Mouse (Mus musculus) frontal cortex, postnatal 10 days (tissue): ENCODE data around the gene Olfr1033.
"Not testable (repeated sequence)": the region's sequence is repeated elsewhere in the genome, so short reads cannot be mapped to it uniquely, and the experiment has no call there.

Experiments
- DNase-seq, 2 experiments: peaks; one replicate each; pipeline ENCODE4 v3.0.0; 2022; ENCODE audit warnings: low spot score in 2 of 2, mixed read lengths in 1 of 2

Olfr1033 gene

DNA sequence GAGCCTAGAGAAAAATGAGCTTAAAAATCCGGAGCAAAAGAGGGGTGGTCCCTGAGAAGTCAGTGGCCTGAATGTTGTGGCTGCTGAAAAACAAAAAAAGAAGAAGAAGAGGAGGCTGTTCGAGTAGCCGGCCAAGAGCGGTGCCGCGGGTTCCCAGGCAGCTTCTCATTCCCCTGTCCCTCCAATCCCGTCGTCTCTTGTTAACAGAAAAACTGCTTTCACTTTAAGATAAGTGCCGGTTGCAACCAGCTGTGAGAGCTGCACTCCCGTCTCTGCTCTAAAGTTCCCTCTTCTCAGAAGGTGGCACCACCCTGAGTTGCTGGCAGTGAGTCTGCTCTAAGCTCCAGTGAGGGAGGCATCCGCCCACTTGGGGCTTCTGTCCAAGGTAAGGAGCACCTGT, at the start of gene Olfr1033:
Gene Olfr1033 (plus strand): TSS at position 228 of the 400 bp plus-strand sequence.
- DNase-seq, result not testable (repeated sequence)

DNA sequence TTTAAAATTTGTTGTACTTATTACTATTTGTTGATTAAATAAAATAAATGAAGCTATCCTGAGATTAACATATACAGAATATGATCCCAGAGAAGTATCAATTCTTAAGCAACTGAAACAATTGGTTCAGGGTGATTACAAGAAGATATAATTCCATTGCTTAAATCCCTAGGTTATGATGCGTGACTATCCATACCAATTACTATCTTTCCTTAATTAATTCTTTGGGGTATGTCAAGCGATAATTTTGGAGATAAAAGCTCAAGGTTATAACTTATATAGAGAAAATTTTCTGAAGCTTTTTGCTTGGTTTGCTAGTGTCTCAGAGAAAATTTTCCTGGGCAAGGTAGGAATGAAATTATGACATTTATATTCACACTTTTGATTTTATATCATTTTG, 46.8 kb upstream of the Olfr1033 start, which contains the start of gene Olfr1029:
Gene Olfr1029 (plus strand): TSS at position 301 of the 400 bp plus-strand sequence.
- no peak for DNase-seq

DNA sequence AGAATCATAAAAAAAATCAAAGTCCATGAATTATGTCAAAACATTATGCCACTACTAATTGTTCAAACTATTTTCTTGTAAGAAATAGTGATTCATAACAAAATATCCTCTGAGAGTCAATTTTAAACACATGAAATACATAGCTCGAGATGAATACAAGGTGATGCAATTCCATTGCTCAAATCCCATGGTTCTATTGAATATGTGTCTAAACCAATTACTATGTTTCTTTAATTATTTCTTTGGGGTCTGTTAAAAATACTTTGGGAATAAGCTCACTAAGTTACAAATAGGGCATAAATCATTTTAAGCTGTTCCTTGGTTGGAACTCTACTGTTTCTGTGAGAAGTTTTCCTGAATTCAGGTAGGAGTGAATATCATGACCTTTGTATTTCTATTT, 41.5 kb upstream of the Olfr1033 start, which contains the start of gene Olfr1030:
Gene Olfr1030 (plus strand): TSS at position 301 of the 400 bp plus-strand sequence.
- no peak for DNase-seq

GRCm38 (mm10) chr2:85990004-85990403, 30.4 kb upstream of the Olfr1033 start, which contains the start of gene Olfr1031:
TSS of gene Olfr1031 (plus strand) at chr2:85990304.
- DNase-seq, result no peak

- no peak for DNase-seq
Measured at GRCm38 (mm10) chr2:86005240-86005639, 15.2 kb upstream of the Olfr1033 start, which contains the start of gene Olfr1032. TSS of gene Olfr1032 (plus strand) at chr2:86005540.

GRCm38 (mm10) chr2:86021518-86021917, 1.1 kb downstream of the Olfr1033 start:
- DNase-seq, result not testable (repeated sequence)

GRCm38 (mm10) chr2:86045561-86045960, 25.1 kb downstream of the Olfr1033 start, which contains the start of gene Olfr1034:
TSS of gene Olfr1034 (plus strand) at chr2:86045861.
- DNase-seq, result no peak

DNA sequence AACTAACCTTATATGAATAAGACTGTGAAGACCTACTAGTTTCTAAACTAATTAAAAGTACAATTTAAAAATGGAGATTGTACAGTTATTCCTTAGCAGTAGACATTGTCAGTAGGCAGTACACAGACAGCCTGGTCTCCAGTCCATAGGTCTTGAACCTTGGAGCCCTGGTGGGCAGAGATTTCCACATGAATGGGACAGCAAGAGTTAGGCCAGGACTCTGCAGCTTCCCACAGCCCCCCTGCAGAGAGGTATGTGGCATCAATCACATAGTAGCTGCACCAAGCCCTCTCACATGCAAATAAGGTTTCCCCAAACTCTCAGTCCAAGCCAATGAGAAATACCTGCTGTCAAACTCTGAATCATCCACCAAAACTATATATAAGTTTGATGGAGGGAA, 30.3 kb downstream of the Olfr1033 start:
- DNase-seq, result not testable (repeated sequence)

- not testable (repeated sequence) for DNase-seq
Measured at GRCm38 (mm10) chr2:86063766-86064165, 43.3 kb downstream of the Olfr1033 start.

GRCm38 (mm10) chr2:86070189-86070588, 49.8 kb downstream of the Olfr1033 start:
- no peak for DNase-seq

DNA sequence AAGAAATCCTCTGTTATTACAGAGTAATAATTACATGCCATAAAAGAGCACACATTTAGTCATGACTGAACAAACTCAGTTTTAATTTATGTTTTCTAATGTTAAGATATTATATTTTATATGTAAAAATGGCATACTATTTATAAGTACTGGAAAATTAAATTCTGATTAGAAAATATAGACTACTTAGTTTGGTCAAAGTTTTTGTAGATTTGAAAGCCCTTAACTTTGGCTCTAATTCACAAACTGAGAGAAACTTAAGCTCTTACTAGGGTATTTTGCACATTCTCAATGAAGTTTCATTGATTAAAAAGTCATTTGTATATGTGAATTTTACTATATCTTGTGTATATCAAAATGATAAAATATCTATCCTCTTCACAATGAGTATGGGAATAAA, 53.3 kb downstream of the Olfr1033 start, which contains the start of gene Olfr1036:
Gene Olfr1036 (plus strand): TSS at position 301 of the 400 bp plus-strand sequence.
- DNase-seq, result not testable (repeated sequence)

- not testable (repeated sequence) for DNase-seq
Measured at GRCm38 (mm10) chr2:86080478-86080877, 60.0 kb downstream of the Olfr1033 start.

- no peak for DNase-seq
Measured at GRCm38 (mm10) chr2:86087285-86087684, 66.9 kb downstream of the Olfr1033 start, which contains the start of gene Olfr1037. TSS of gene Olfr1037 (minus strand) at chr2:86087385.
